Mouse (Mus musculus) bone marrow macrophage, adult 2 months (primary cell): Measurements from ENCODE around the gene Aebp1. TPM values are rescaled to one million over a fixed set of nuclear protein-coding genes. Genes with fewer than 3 reads are reported as not detected.

Source experiments
- H3K27ac ChIP-seq: 2 replicates; pipeline ENCODE4 v1.5.1; 2012; ENCODE audit warnings: low read depth, low read length; ENCODE audit not compliant: insufficient read depth
- H3K4me1 ChIP-seq: 2 replicates; pipeline ENCODE4 v1.6.1; 2012; ENCODE audit warnings: low read length; ENCODE audit not compliant: control insufficient read depth, insufficient read depth
- H3K4me3 ChIP-seq: 2 replicates; pipeline ENCODE4 v1.5.1; 2012; ENCODE audit warnings: mild to moderate bottlenecking, low read length, moderate library complexity; ENCODE audit not compliant: insufficient read depth
- CTCF ChIP-seq: IDR thresholded peaks from 2 replicates; pipeline ENCODE4 v1.5.1; 2012; ENCODE audit warnings: low read depth, mild to moderate bottlenecking, low read length, moderate library complexity
- POLR2A ChIP-seq: IDR thresholded peaks from 2 replicates; pipeline ENCODE4 v1.6.1; 2012; ENCODE audit warnings: mild to moderate bottlenecking, low read depth, low read length, borderline replicate concordance
- polyA plus RNA-seq: library from polyadenylated mRNA; stranded (reverse); fragments of >200 nt; gene quantifications from 2 replicates; pipeline ENCODE4 v1.2.4, GENCODE M21; 2012; ENCODE audit not compliant: missing spikeins, insufficient read depth, insufficient read length

The Aebp1 gene
- polyA plus RNA-seq, 1 experiment = 2.8 TPM

DNA sequence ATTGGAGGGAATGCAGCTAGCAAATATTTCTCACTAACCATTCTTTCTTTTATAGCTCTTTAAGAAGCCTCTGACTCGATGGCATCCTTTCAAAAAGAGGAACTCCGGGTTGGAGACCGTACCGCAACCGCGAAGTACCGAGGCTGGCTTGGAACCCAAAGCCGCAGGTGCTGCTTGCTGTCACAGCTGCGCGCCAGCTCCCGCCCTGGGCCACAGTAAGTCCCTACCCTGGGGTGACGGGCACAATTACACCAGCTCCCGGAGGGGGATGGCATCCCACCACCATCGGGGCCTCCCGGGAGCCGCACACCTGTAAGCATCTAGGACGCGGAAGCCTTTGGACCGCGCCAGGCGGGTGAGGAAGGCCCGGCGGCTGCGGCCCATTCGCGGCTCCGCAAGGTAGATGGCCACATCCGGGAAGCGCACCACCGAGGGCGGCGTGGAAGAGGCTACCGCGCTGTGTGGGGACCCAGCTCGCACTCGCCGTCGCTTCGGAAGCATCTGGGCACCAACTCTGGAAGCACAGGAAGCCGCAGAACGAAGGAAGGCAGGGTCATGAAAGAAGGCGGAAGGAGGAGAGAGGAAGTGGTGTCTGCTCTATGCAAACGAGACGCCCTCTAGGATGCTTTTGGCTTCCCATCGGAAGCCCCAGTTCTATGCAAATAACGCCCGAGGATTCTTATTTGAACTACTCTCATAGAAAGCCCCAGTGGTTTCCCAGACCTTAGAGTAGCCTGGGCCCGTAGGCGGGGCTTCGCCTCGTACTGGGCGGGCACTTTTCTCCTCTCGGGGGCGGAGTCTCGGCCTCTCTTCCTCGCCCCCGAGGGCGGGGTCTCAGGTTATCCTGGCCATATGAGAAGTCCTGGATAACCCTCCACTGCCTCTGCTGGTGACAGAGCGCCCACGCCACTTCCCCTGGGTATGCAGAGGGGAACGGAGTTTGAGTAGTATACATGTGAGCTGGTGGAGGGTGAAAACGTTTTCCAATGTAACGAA lies 24.2 kb upstream of the Aebp1 start, which contains the start of gene Polm:
Polm (minus strand) TSS at position 766 of the 996 bp plus-strand sequence.
- TF ChIP-seq CTCF (peak; percentile 50), POLR2A (no peak)
- H3K27ac ChIP-seq = peak within 1 kb of the TSS; percentile 75
- peak within 1 kb of the TSS; percentile 68 for H3K4me3 ChIP-seq
- H3K4me1 ChIP-seq = peaks cover 4% of the 10 kb centered on the region; the same call in 1 of the 2 replicates

DNA sequence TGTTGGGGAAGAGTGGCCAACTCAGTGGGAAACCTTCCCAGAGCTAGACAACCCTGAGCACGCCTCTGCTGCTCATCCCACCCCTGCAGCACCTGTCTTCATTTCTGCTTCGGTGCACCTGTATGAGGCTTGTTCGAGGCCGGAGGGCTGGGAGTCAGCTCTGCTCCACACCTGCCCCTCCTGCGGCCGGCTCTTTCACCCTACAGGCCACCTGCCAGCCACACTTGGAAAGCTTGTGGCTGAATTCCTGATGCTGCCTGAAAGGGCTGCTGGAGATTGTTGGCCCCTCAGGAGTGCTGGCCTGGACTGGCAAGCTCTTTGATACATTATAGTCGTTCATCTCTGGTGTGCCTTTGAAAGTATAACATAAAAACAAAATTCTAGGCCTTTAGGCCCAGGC lies 21.4 kb upstream of the Aebp1 start:
- Histone ChIP-seq H3K4me3 (no peak overlapping the region), H3K4me1 (peaks cover 4% of the 10 kb centered on the region; the same call in 1 of the 2 replicates), H3K27ac (no peak overlapping the region)
- TF ChIP-seq POLR2A = no peak
- no peak for TF ChIP-seq CTCF

DNA sequence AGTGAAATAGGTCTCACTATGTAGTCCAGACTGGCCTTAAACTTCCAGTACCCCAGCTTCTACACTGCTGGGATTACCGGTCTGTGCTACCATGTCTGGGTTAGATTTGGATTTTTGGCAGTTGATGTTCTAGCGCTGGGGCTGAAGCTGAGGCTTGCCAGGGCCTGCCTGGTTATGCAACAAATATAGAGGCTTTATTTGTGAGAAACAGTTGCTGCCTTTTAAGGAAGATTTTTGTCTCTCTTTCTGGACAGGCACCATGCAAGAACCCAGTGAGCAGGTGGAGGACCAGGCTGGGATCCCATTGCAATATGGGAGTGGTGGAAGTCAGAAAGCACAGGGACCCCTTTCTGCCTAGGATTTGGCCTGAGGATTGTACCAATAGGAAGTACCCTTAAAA lies 20.0 kb upstream of the Aebp1 start:
- TF ChIP-seq POLR2A = no peak
- no peak for TF ChIP-seq CTCF
- Histone ChIP-seq H3K4me1 (no peaks in the 10 kb centered on the region), H3K4me3 (no peak overlapping the region), H3K27ac (no peak overlapping the region)

DNA sequence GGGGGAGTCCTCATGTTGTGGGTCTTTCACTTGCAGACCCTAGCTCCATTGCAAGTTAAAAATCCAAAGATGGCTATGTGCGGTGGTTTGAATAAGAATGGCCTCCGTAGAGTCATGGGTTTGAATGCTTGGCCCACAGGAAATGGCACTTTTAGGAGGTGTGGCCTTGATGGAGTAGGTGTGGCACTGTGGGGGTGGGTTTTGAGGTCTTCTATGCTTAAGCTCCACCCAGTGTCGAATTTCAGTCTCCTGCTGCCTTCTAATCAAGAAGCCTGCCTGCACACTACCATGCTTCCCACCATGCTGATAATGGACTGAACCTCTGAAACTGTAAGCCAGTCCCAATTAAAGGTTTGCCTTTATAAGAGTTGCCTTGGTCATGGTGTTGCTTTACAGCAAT lies 18.6 kb upstream of the Aebp1 start:
- no peak for TF ChIP-seq POLR2A
- Histone ChIP-seq H3K4me1 (no peaks in the 10 kb centered on the region), H3K4me3 (no peak overlapping the region), H3K27ac (no peak overlapping the region)

DNA sequence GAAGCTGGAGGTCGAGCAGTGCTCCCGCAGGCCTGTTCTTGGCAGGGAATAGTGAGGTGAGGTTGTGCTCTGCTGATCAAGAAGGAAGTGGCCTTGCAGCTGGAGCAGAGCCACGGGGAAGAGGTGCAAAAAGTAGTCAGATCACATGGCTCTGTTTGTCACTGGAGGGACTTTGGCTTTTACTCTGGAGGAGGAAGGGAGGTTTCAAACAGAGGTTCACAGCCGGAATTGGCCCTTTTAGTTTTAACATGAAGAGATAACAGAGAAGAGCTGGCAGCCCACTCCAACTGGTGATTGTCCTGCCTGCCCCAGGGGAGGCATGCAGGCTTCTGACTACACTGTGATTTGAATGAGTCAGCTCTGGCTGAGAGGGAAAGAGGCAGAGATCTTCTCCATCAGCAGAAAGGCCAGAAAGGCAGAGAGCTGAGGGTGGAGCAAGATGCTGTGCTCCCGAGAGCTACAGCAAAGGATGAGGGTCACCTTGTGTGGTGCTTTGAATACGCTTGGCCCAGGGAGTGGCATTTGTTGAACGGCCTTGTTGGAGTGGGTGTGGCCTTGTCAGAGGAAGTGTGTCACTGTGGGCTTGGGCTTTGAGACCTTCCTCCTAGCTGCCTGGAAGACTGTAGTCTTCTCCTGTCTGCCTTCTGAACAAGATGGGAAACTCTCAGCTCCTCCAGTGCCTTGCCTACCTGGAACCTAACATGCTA lies 15.0 kb upstream of the Aebp1 start:
- no peak for TF ChIP-seq POLR2A
- no peak for TF ChIP-seq CTCF
- no peak overlapping the region for H3K27ac ChIP-seq
- H3K4me3 ChIP-seq = no peak overlapping the region
- no peaks in the 10 kb centered on the region for H3K4me1 ChIP-seq

DNA sequence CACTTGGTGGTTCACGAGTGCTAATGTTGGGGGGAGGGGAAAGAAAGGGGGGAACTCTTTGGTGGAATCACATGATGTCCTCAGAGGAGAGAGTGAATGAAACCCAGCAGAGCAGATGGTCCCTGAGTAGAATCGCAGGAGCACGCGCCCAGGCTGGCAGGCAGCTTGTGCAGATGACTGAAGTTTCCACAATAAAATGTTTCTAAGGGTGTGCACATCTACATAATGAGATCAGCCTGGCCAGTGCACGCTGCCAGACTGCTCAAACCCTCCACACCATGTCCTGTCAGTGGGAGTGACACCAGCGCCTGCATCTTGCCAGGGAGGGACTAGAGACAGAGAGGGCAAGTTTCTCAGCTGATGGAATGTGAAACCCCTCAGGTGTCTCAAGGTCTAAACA lies 13.0 kb upstream of the Aebp1 start:
- TF ChIP-seq POLR2A (no peak), CTCF (no peak)
- Histone ChIP-seq H3K4me1 (no peaks in the 10 kb centered on the region), H3K27ac (no peak overlapping the region), H3K4me3 (no peak overlapping the region)

DNA sequence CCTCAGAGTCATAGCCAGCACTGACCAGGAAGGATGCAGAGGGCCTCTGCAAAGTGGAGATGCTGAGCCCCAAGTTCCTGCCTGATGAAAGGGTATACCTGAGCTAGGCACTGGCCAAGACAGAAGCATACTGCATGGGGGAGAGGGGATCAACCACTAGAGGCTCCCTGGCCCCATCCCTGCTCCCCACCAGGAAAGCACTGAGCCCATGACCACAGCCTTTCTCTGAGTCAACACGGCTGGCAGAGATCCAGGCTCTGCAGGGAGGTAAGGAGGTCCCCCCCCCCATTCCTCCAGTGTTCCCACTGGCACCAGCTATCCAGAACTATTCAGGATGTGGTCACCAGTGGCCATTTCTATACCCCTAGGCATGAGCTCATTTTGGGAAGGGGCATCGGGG lies 12.4 kb upstream of the Aebp1 start:
- no peak for TF ChIP-seq CTCF
- no peak for TF ChIP-seq POLR2A
- Histone ChIP-seq H3K27ac (no peak overlapping the region), H3K4me3 (no peak overlapping the region), H3K4me1 (no peaks in the 10 kb centered on the region)

DNA sequence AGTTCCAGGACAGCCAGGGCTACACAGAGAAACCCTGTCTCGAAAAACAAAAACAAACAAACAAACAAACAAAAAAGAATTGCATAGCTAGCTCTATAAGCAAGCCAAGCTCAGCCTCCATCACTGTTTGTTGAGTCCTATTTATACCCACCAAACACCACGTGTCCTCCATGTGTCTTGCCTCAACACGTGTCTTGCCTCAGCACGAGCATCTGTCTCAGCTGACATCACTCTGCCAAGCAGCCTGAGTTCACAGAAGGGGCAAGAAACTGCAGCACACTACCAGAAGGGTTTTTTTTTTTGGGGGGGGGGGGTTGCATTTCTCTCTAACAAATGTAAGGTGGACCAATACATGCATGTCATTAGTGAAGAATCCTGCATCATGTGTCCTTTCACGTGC lies 11.3 kb upstream of the Aebp1 start:
- Histone ChIP-seq H3K4me3 (no peak overlapping the region), H3K27ac (no peak overlapping the region), H3K4me1 (no peaks in the 10 kb centered on the region)
- TF ChIP-seq POLR2A (no peak), CTCF (no peak)

DNA sequence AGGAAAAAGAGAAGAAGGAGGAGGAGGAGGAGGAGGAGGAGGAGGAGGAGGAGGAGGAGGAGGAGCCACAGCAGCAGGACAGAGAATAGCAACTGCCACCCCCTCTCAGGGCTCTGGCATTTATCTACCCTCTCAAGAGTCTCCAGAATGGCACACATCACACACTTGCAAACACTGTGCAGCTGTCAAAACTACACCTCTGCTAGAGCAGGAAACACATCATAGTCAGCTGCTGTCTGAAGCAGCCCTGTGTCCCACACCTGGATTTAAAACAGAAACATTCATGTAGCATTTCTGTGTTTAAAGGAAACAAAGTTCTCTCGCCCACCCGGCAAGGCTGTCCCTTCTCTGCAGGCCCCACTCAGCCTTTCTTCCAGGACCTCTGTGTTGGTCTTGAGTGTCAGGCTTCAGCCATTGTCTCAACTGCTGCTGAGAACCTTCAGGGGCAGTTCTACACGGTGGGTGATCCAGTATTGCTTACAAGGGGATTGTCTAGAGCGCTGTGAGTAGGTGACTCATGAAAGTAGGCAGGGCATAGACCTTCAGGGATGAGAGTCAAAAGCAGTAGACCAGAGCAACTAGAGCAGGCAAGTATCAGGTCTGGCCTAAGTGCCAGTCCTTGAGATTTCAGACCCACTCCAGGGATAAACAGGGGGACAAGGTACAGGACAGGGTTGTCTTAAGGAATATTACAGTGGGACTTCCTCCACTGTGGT lies 10.6 kb upstream of the Aebp1 start:
- H3K4me3 ChIP-seq = no peak overlapping the region
- H3K4me1 ChIP-seq = peaks cover 6% of the 10 kb centered on the region; the same call in 1 of the 2 replicates
- no peak for TF ChIP-seq POLR2A
- no peak for TF ChIP-seq CTCF
- no peak overlapping the region for H3K27ac ChIP-seq
